24 mouse cellular contexts compared by ENCODE assay signal in genomic region chr1:164418320-164418719, GRCm38 (mm10). TPM values are rescaled to one million over a fixed set of nuclear protein-coding genes. Genes with fewer than 3 reads are reported as not detected.
DNase-seq lines count a peak whose midpoint lies in the region; ATAC-seq and TF ChIP-seq lines count a peak whose summit lies in the region.
"Had no signal": no experiment of that assay in that cellular context is flagged by ENCODE, and none has a peak within 500 bp of the region (broad histone marks: within the 10 kb centered on the region; RNA-seq: fewer than 3 reads in every experiment).

No protein-coding gene starts in this region.

- no peak overlapping the region for H3K4me2 ChIP-seq in kidney, embryonic 16.5 days (replicated peaks; ENCODE audit: low read depth, low read length)
- no peak overlapping the region for H3K4me2 ChIP-seq in midbrain, embryonic 11.5 days
- no peak overlapping the region for H3K4me2 ChIP-seq in midbrain, postnatal 0 days (ENCODE audit: low read depth, low read length, poor library complexity, severe bottlenecking)
- H3K4me2 ChIP-seq: forebrain, embryonic 13.5 days; heart, embryonic 13.5 days; hindbrain, embryonic 14.5 days; limb, embryonic 12.5 days; liver, embryonic 12.5 days; midbrain, embryonic 13.5 days; stomach, embryonic 15.5 days had no signal

- no peak overlapping the region for H3K9ac ChIP-seq in kidney, embryonic 16.5 days (replicated peaks; ENCODE audit: low read length)
- no peak overlapping the region for H3K9ac ChIP-seq in midbrain, embryonic 11.5 days (ENCODE audit: low read length)
- H3K9ac ChIP-seq in midbrain, postnatal 0 days (replicated peaks; ENCODE audit: low read length, poor library complexity, severe bottlenecking): no peak overlapping the region
- H3K9ac ChIP-seq: forebrain, embryonic 13.5 days; heart, embryonic 13.5 days; hindbrain, embryonic 14.5 days; limb, embryonic 12.5 days; liver, embryonic 12.5 days; liver, postnatal 0 days; midbrain, embryonic 13.5 days; stomach, embryonic 15.5 days had no signal

- 0 out of 2 replicates have a peak, but pooled peaks cover 5% of the 10 kb centered on the region for H3K4me1 ChIP-seq in kidney, embryonic 16.5 days (ENCODE audit: insufficient read depth, low read length)
- no peaks in the 10 kb centered on the region for H3K4me1 ChIP-seq in midbrain, embryonic 11.5 days (ENCODE audit: control insufficient read depth, insufficient read depth, low read length)
- no peaks in the 10 kb centered on the region for H3K4me1 ChIP-seq in midbrain, postnatal 0 days (ENCODE audit: insufficient read depth, low read length)
- H3K4me1 ChIP-seq: forebrain, embryonic 13.5 days; limb, embryonic 12.5 days; liver, embryonic 12.5 days; midbrain, embryonic 13.5 days; stomach, embryonic 15.5 days had no signal

- no peaks in the 10 kb centered on the region for H3K27me3 ChIP-seq in kidney, embryonic 16.5 days (ENCODE audit: insufficient read depth, low read length)
- no peaks in the 10 kb centered on the region for H3K27me3 ChIP-seq in midbrain, embryonic 11.5 days (ENCODE audit: control insufficient read depth, insufficient read depth, low read length)
- H3K27me3 ChIP-seq in midbrain, postnatal 0 days (ENCODE audit: insufficient read depth, low read length): no peaks in the 10 kb centered on the region
- H3K27me3 ChIP-seq: forebrain, embryonic 13.5 days; heart, embryonic 13.5 days; limb, embryonic 12.5 days; liver, embryonic 12.5 days; megakaryocyte, embryonic 14.5 days; midbrain, embryonic 13.5 days; Patski; stomach, embryonic 15.5 days had no signal

- WGBS in kidney, embryonic 16.5 days: 53% methylated on average over 10 of the region's 10 CpGs
- WGBS in midbrain, embryonic 11.5 days: 78% methylated on average over 10 of the region's 10 CpGs
- WGBS in midbrain, postnatal 0 days: 88% methylated on average over 10 of the region's 10 CpGs

- TF ChIP-seq CTCF in midbrain, postnatal 0 days (IDR thresholded peaks at IDR 0.05): no peak

- no peaks in the 10 kb centered on the region for H3K9me3 ChIP-seq in kidney, embryonic 16.5 days (ENCODE audit: low read length)
- no peaks in the 10 kb centered on the region for H3K9me3 ChIP-seq in midbrain, embryonic 11.5 days (ENCODE audit: control insufficient read depth, low read length)
- H3K9me3 ChIP-seq in midbrain, postnatal 0 days (ENCODE audit: low read length): no peaks in the 10 kb centered on the region
- H3K9me3 ChIP-seq: forebrain, embryonic 13.5 days; heart, embryonic 13.5 days; limb, embryonic 12.5 days; liver, embryonic 12.5 days; megakaryocyte, embryonic 14.5 days; midbrain, embryonic 13.5 days; stomach, embryonic 15.5 days had no signal

- no peaks in the 10 kb centered on the region for H3K36me3 ChIP-seq in kidney, embryonic 16.5 days (ENCODE audit: insufficient read depth, low read length)
- H3K36me3 ChIP-seq in midbrain, embryonic 11.5 days (ENCODE audit: control insufficient read depth, insufficient read depth, low read length): no peaks in the 10 kb centered on the region
- H3K36me3 ChIP-seq in midbrain, postnatal 0 days (ENCODE audit: insufficient read depth, low read length): no peaks in the 10 kb centered on the region
- H3K36me3 ChIP-seq: heart, embryonic 13.5 days; liver, embryonic 12.5 days; stomach, embryonic 15.5 days had no signal

- peak; percentile 87 for DNase-seq in kidney, adult 11 months
- peak; percentile 6 for DNase-seq in midbrain, embryonic 11.5 days (ENCODE audit: low spot score, missing footprints)
- DNase-seq in midbrain, postnatal 0 days (ENCODE audit: low spot score): no peak
- DNase-seq in kidney, postnatal 36 days: peak; percentile 73 to 85
- no peak for DNase-seq in urinary bladder, postnatal 36 days (ENCODE audit: low spot score in 2 of 2)
- no peak for DNase-seq in testis, postnatal 14 days (ENCODE audit: low spot score)
- DNase-seq: adrenal gland, postnatal 36 days; cerebellum, adult 18-20 months; cerebellum, postnatal 36 days; gastrocnemius, postnatal 10 days; layer of hippocampus, adult 9-11 months; liver, postnatal 0 days; lung, postnatal 36 days; thymus, postnatal 14 days had no signal

- no peak overlapping the region for H3K4me3 ChIP-seq in kidney, embryonic 16.5 days (ENCODE audit: low read length)
- H3K4me3 ChIP-seq in midbrain, embryonic 11.5 days (ENCODE audit: low read depth, low read length): no peak overlapping the region
- no peak overlapping the region for H3K4me3 ChIP-seq in midbrain, postnatal 0 days (ENCODE audit: low read depth, low read length)
- H3K4me3 ChIP-seq: forebrain, embryonic 13.5 days; heart, embryonic 13.5 days; limb, embryonic 12.5 days; liver, embryonic 12.5 days; megakaryocyte, embryonic 14.5 days; midbrain, embryonic 13.5 days; stomach, embryonic 15.5 days had no signal

- H3K27ac ChIP-seq in kidney, embryonic 16.5 days (ENCODE audit: low read length): no peak overlapping the region
- H3K27ac ChIP-seq in midbrain, embryonic 11.5 days (ENCODE audit: low read depth, low read length): no peak overlapping the region
- H3K27ac ChIP-seq in midbrain, postnatal 0 days (ENCODE audit: low read depth, low read length): no peak overlapping the region
- H3K27ac ChIP-seq: forebrain, embryonic 13.5 days; hindbrain, embryonic 14.5 days; limb, embryonic 12.5 days; liver, embryonic 12.5 days; midbrain, embryonic 13.5 days; stomach, embryonic 15.5 days had no signal

- no peak for ATAC-seq in kidney, embryonic 16.5 days (ENCODE audit: low FRiP score, low TSS enrichment)
- ATAC-seq in midbrain, embryonic 11.5 days (ENCODE audit: low FRiP score): no peak
- ATAC-seq in midbrain, postnatal 0 days (ENCODE audit: low FRiP score): no peak
- ATAC-seq: forebrain, embryonic 13.5 days; liver, embryonic 12.5 days; liver, postnatal 0 days; midbrain, embryonic 13.5 days; Patski had no signal

RNA-seq across cellular contexts. Expression of gene Atp1b1, which starts 39.8 kb away (rescaled TPM):
- 232 and 240 TPM in 2 replicates for polyA plus RNA-seq in kidney, embryonic 16.5 days (2015; fragmentation: Nextera tagmentation; extraction: Ambion mirVana)
- polyA plus RNA-seq in midbrain, embryonic 11.5 days (2014; fragmentation: Nextera tagmentation; extraction: Ambion mirVana): 35.5 and 36.7 TPM in 2 replicates
- total RNA-seq in midbrain, postnatal 0 days (2014; rRNA removed): 328 and 361 TPM in 2 replicates
- polyA plus RNA-seq in midbrain, postnatal 0 days (2015; fragmentation: Nextera tagmentation; extraction: Ambion mirVana): 530 and 541 TPM in 2 replicates

Comparison
In these comparisons a context has a peak if more than half of its experiments do, and no peak if none do; other contexts are left out.
1. DNase-seq: peak in kidney, adult 11 months (single experiment), midbrain, embryonic 11.5 days (single experiment) and kidney, postnatal 36 days (2 of 2); none in midbrain, postnatal 0 days (single experiment), urinary bladder, postnatal 36 days (0 of 2) and testis, postnatal 14 days (single experiment).